ENCODE assay signal across 8 mouse cellular contexts in the genomic region with DNA sequence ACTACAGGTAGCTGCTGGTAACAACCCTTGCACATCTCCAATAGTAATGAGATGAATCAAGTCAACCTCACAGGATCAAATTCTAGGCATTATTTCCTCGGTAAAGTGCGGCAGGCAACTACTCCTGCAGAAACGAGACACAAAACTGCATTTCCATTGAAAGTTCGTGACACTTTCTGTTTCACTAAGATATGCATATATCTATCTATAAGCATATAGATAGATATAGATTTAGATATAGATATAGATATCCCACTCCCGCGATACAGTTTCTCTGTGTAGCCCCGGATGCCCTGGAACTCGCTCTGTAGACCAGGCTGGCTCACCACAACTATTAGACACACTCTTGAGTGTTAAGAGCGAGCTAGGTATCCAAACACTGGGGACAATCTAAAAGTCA. TPM values are rescaled to one million over a fixed set of nuclear protein-coding genes. Genes with fewer than 3 reads are reported as not detected.
DNase-seq lines count a peak whose midpoint lies in the region; ATAC-seq lines count a peak whose summit lies in the region.

No protein-coding gene starts in this region.

- H3K9me3 ChIP-seq in heart, embryonic 10.5 days = no peaks in the 10 kb centered on the region
- no peaks in the 10 kb centered on the region for H3K9me3 ChIP-seq in forebrain, embryonic 13.5 days (replicated peaks)
- no peaks in the 10 kb centered on the region for H3K9me3 ChIP-seq in liver, embryonic 16.5 days (replicated peaks; ENCODE audit: control insufficient read depth, low read length)

- peak overlapping the region; percentile 92 for H3K27ac ChIP-seq in heart, embryonic 10.5 days
- no peak overlapping the region for H3K27ac ChIP-seq in forebrain, embryonic 13.5 days
- no peak overlapping the region for H3K27ac ChIP-seq in liver, embryonic 16.5 days (ENCODE audit: low read length)

- peak overlapping the region; percentile 87 for H3K9ac ChIP-seq in forebrain, embryonic 13.5 days
- H3K9ac ChIP-seq in liver, embryonic 16.5 days (ENCODE audit: low read depth, low read length) = peak overlapping the region; percentile 80

- 27% methylated on average over 9 of the region's 9 CpGs for WGBS in heart, embryonic 10.5 days
- 33% methylated on average over 9 of the region's 9 CpGs for WGBS in forebrain, embryonic 13.5 days
- 10% methylated on average over 9 of the region's 9 CpGs for WGBS in liver, embryonic 16.5 days (ENCODE audit: insufficient replicate concordance)

- no peaks in the 10 kb centered on the region for H3K27me3 ChIP-seq in heart, embryonic 10.5 days (ENCODE audit: insufficient read depth, poor library complexity, severe bottlenecking)
- no peaks in the 10 kb centered on the region for H3K27me3 ChIP-seq in forebrain, embryonic 13.5 days
- H3K27me3 ChIP-seq in liver, embryonic 16.5 days (ENCODE audit: control insufficient read depth, insufficient read depth, low read depth, low read length) = no peaks in the 10 kb centered on the region

- ATAC-seq in forebrain, embryonic 13.5 days = no peak
- ATAC-seq in liver, embryonic 16.5 days (ENCODE audit: low read depth) = no peak; the same call in 1 of the 2 replicates

- no peak for DNase-seq in heart, embryonic 10.5 days (ENCODE audit: low spot score)
- DNase-seq in heart, adult 8-10 months (ENCODE audit: low spot score) = no peak
- DNase-seq in CD4-positive helper T cell, adult 2 months (ENCODE audit: low read depth, low spot score) = peak; percentile 21
- DNase-seq in thymus, postnatal 4 days = no peak
- DNase-seq in left cerebral cortex, postnatal 10 days (ENCODE audit: extremely low spot score in 1 of 2, low spot score in 2 of 2) = no peak
- DNase-seq in cerebellum, postnatal 10 days = no peak

- peaks cover 6% of the 10 kb centered on the region; the same call in 1 of the 2 replicates for H3K36me3 ChIP-seq in heart, embryonic 10.5 days
- peaks cover 8% of the 10 kb centered on the region; the same call in 1 of the 2 replicates for H3K36me3 ChIP-seq in forebrain, embryonic 13.5 days (ENCODE audit: poor library complexity, severe bottlenecking)
- no peaks in the 10 kb centered on the region for H3K36me3 ChIP-seq in liver, embryonic 16.5 days (ENCODE audit: control insufficient read depth, insufficient read depth)

- intact Hi-C loops in left cerebral cortex, postnatal 10 days (cut with DNase I) = no loop called here

- H3K4me1 ChIP-seq in heart, embryonic 10.5 days = peaks cover 3% of the 10 kb centered on the region; the same call in 1 of the 2 replicates
- peaks cover 6% of the 10 kb centered on the region for H3K4me1 ChIP-seq in forebrain, embryonic 13.5 days
- no peaks in the 10 kb centered on the region for H3K4me1 ChIP-seq in liver, embryonic 16.5 days (ENCODE audit: control insufficient read depth, low read depth, low read length)

- H3K4me2 ChIP-seq in forebrain, embryonic 13.5 days = peak overlapping the region; percentile 66
- H3K4me2 ChIP-seq in liver, embryonic 16.5 days (ENCODE audit: low read depth, low read length) = peak overlapping the region; percentile 73

- H3K4me3 ChIP-seq in heart, embryonic 10.5 days = peak overlapping the region; percentile 71
- peak overlapping the region; percentile 77 for H3K4me3 ChIP-seq in forebrain, embryonic 13.5 days
- H3K4me3 ChIP-seq in liver, embryonic 16.5 days (ENCODE audit: low read depth, low read length) = peak overlapping the region; percentile 80

RNA-seq across cellular contexts. Expression of gene 1190007I07Rik, which starts 0.8 kb away (rescaled TPM):
- polyA plus RNA-seq in heart, embryonic 10.5 days (2016; fragmentation: Nextera tagmentation; extraction: Ambion mirVana) = 37.5 and 41.8 TPM in 2 replicates
- 10 to 100 TPM; 24.3 to 33.8 (median 28.9) TPM for total RNA-seq in heart, adult 8-10 months (2022)
- 41.1 and 42.7 TPM in 2 replicates for polyA plus RNA-seq in forebrain, embryonic 13.5 days (2015; fragmentation: Nextera tagmentation; extraction: Ambion mirVana)
- polyA plus RNA-seq in liver, embryonic 16.5 days (2015; fragmentation: Nextera tagmentation; extraction: Ambion mirVana) = 20.1 and 30.8 TPM in 2 replicates
- 10 to 100 TPM; 16.1 to 17.4 TPM for total RNA-seq in left cerebral cortex, postnatal 10 days (2021)

RNA-seq across cellular contexts. Expression of gene Tdg, which starts 7.4 kb away (rescaled TPM):
- polyA plus RNA-seq in heart, embryonic 10.5 days (2016; fragmentation: Nextera tagmentation; extraction: Ambion mirVana) = 151 and 163 TPM in 2 replicates
- 10 to 100 TPM in 1 of 4 experiments, 1 to 10 TPM in 3; 8.4 to 11.0 (median 9.4) TPM for total RNA-seq in heart, adult 8-10 months (2022)
- polyA plus RNA-seq in forebrain, embryonic 13.5 days (2015; fragmentation: Nextera tagmentation; extraction: Ambion mirVana) = 241 and 264 TPM in 2 replicates
- polyA plus RNA-seq in liver, embryonic 16.5 days (2015; fragmentation: Nextera tagmentation; extraction: Ambion mirVana) = 27.5 and 31.5 TPM in 2 replicates
- total RNA-seq in left cerebral cortex, postnatal 10 days (2021) = 10 to 100 TPM; 72.4 to 75.9 TPM
